In genomic region chr17:5853936-5854335, GRCm38 (mm10) we compare ENCODE assay signal across 22 mouse cellular contexts. TPM values are rescaled to one million over a fixed set of nuclear protein-coding genes. Genes with fewer than 3 reads are reported as not detected.
A peak's percentile ranks its signal among the peaks of the same experiment; 100 is the strongest.
DNase-seq lines count a peak whose midpoint lies in the region; ATAC-seq and TF ChIP-seq lines count a peak whose summit lies in the region.
"Had no signal": no experiment of that assay in that cellular context is flagged by ENCODE, and none has a peak within 500 bp of the region (broad histone marks: within the 10 kb centered on the region; RNA-seq: fewer than 3 reads in every experiment).

No protein-coding gene starts in this region.

- peak; percentile 69 for DNase-seq in gastrocnemius, adult 18-20 months (ENCODE audit: low spot score)
- no peak for DNase-seq in gastrocnemius, postnatal 4 days (ENCODE audit: low spot score in 2 of 2)
- DNase-seq in ES-E14 (ENCODE audit: low read depth, low spot score), result peak; percentile 59
- DNase-seq in gastrocnemius, postnatal 10 days, result peak; percentile 32
- DNase-seq in ovary, postnatal 10 days (ENCODE audit: low spot score), result no peak
- no peak for DNase-seq in layer of hippocampus, adult 18-20 months (ENCODE audit: low spot score in 2 of 2)
- DNase-seq: cerebellum, adult 9-10 months; kidney, adult 8-10 months; kidney, postnatal 10 days; liver, embryonic 13.5 days; lung, adult 2 months; lung, postnatal 14 days; midbrain, embryonic 14.5 days; right cerebral cortex, postnatal 14 days; spleen, adult 18-20 months; thymus, postnatal 4 days had no signal

- no peak for TF ChIP-seq CTCF in E14TG2a.4 (conservative IDR thresholded peaks at IDR 0.05; ENCODE audit: low read length)

- peak overlapping the region; percentile 26 for H3K9ac ChIP-seq in ES-E14 (ENCODE audit: insufficient read depth, low read depth, low read length, poor library complexity, severe bottlenecking)
- H3K9ac ChIP-seq: heart, embryonic 15.5 days; hindbrain, embryonic 15.5 days; limb, embryonic 12.5 days; liver, embryonic 13.5 days had no signal

- H3K36me3 ChIP-seq in E14TG2a.4 (ENCODE audit: insufficient read depth, low read length), result no peaks in the 10 kb centered on the region
- no peaks in the 10 kb centered on the region for H3K36me3 ChIP-seq in ES-E14 (ENCODE audit: control insufficient read depth, insufficient read depth, low read length, poor library complexity, severe bottlenecking)
- H3K36me3 ChIP-seq: heart, embryonic 15.5 days; hindbrain, embryonic 15.5 days had no signal

- in situ Hi-C loops in ES-E14 (cut with MboI; ENCODE audit: low sequenced_read_pairs in 2 of 2, unreplicated experiment in 2 of 2), result no loop called here

- H3K4me3 ChIP-seq in E14TG2a.4 (replicated peaks; ENCODE audit: low read length) (peak overlapping the region; percentile 23; the same call in 1 of the 2 replicates), ES-E14 (ENCODE audit: insufficient read depth in 1 of 2, low read depth in 1 of 2, low read length in 2 of 2, poor library complexity in 1 of 2, severe bottlenecking in 1 of 2) (no peak overlapping the region)
- H3K4me3 ChIP-seq: heart, embryonic 15.5 days; hindbrain, embryonic 15.5 days; limb, embryonic 12.5 days; liver, embryonic 13.5 days had no signal

- H3K9me3 ChIP-seq in E14TG2a.4 (ENCODE audit: low read length) (no peaks in the 10 kb centered on the region), ES-E14 (ENCODE audit: control insufficient read depth, insufficient read depth, low read depth, low read length) (no peaks in the 10 kb centered on the region)
- H3K9me3 ChIP-seq: heart, embryonic 15.5 days; hindbrain, embryonic 15.5 days; limb, embryonic 12.5 days; liver, embryonic 13.5 days had no signal

- H3K4me1 ChIP-seq in E14TG2a.4 (replicated peaks; ENCODE audit: low read depth, low read length), result peaks cover 39% of the 10 kb centered on the region
- H3K4me1 ChIP-seq in ES-E14 (ENCODE audit: control insufficient read depth in 2 of 2, insufficient read depth in 2 of 2, low read length in 2 of 2, poor library complexity in 1 of 2), result peaks cover 12 to 13% of the 10 kb centered on the region in 2 experiments

- H3K27ac ChIP-seq in ES-E14 (ENCODE audit: insufficient read depth, low read depth, low read length, poor library complexity, severe bottlenecking), result no peak overlapping the region
- H3K27ac ChIP-seq: heart, embryonic 15.5 days; hindbrain, embryonic 15.5 days; limb, embryonic 12.5 days; liver, embryonic 13.5 days had no signal

- ATAC-seq in granulocyte monocyte progenitor cell, adult 5-6 weeks (replicated peaks; ENCODE audit: poor library complexity, severe bottlenecking), result no peak
- ATAC-seq: forebrain, embryonic 14.5 days had no signal

- peaks cover 4% of the 10 kb centered on the region; the same call in 1 of the 2 replicates for H3K27me3 ChIP-seq in E14TG2a.4 (ENCODE audit: insufficient read depth, low read length)
- H3K27me3 ChIP-seq: heart, embryonic 15.5 days; hindbrain, embryonic 15.5 days; limb, embryonic 12.5 days; liver, embryonic 13.5 days had no signal

TF ChIP-seq in ES-E14, 5 proteins besides CTCF, POLR2A, EP300 and RAD21:
- TF ChIP-seq HCFC1 (IDR thresholded peaks at IDR 0.05; ENCODE audit: borderline replicate concordance, insufficient read depth, low read length) (no peak), MAFK (IDR thresholded peaks at IDR 0.05; ENCODE audit: insufficient read depth, low read depth, low read length) (no peak), CHD2 (IDR thresholded peaks at IDR 0.05; ENCODE audit: low read depth, low read length) (no peak), ZC3H11A (IDR thresholded peaks at IDR 0.05; ENCODE audit: borderline replicate concordance, low read depth, low read length) (no peak), ZNF384 (IDR thresholded peaks at IDR 0.05; ENCODE audit: low read depth, low read length) (no peak)

RNA-seq across cellular contexts. Expression of gene Snx9, which starts 12.8 kb away (rescaled TPM):
- total RNA-seq in gastrocnemius, adult 18-20 months (2021), result 10 to 100 TPM; 24.6 to 28.9 TPM
- 10 to 100 TPM; 36.4 to 38.6 TPM for total RNA-seq in gastrocnemius, postnatal 4 days (2021)
- 8.2 and 8.8 TPM in 2 replicates for total RNA-seq in ES-E14 (2012; rRNA removed)
- 10 to 100 TPM; 28.2 to 29.8 TPM for total RNA-seq in gastrocnemius, postnatal 10 days (2021)
- 10 to 100 TPM; 15.2 to 15.3 TPM for total RNA-seq in layer of hippocampus, adult 18-20 months (2021)
- 29.5 and 33.9 TPM in 2 replicates for total RNA-seq in granulocyte monocyte progenitor cell, adult 5-6 weeks (2014; fragmentation: Nextera tagmentation)
- total RNA-seq in granulocyte monocyte progenitor cell, adult 5-6 weeks (2017), result 26.9 and 28.8 TPM in 2 replicates

Comparison
In these comparisons a context has a peak if more than half of its experiments do, and no peak if none do; other contexts are left out.
1. DNase-seq: peak in gastrocnemius, adult 18-20 months (single experiment), ES-E14 (single experiment) and gastrocnemius, postnatal 10 days (single experiment); none in gastrocnemius, postnatal 4 days (0 of 2), ovary, postnatal 10 days (single experiment) and layer of hippocampus, adult 18-20 months (0 of 2).